Mouse (Mus musculus) heart, embryonic 16.5 days (tissue): ENCODE data around the gene Ddah1. TPM values are rescaled to one million over a fixed set of nuclear protein-coding genes. Genes with fewer than 3 reads are reported as not detected.

Experiments used
- ATAC-seq: fragments of 200-750 bp; cut with Nextera tagmentation; replicated peaks from 2 replicates; pipeline ENCODE4 v1.8.0; 2017; ENCODE audit warnings: moderate number of reproducible peaks; ENCODE audit not compliant: insufficient read depth, low FRiP score; ENCODE audit errors: extremely low read depth
- H3K27ac ChIP-seq: fragments of 300-500 bp; sonication (generic); 2 replicates; pipeline ENCODE4 v1.5.1; 2014; ENCODE audit warnings: mild to moderate bottlenecking, low read length, control low read depth, moderate library complexity
- H3K27me3 ChIP-seq: fragments of 300-500 bp; sonication (generic); 2 replicates; pipeline ENCODE4 v1.6.1; 2014; ENCODE audit warnings: low read length, mixed read lengths; ENCODE audit not compliant: control insufficient read depth, insufficient read depth
- H3K36me3 ChIP-seq: fragments of 300-500 bp; sonication (generic); 2 replicates; pipeline ENCODE4 v1.6.1; 2014; ENCODE audit not compliant: control insufficient read depth, insufficient read depth
- H3K4me1 ChIP-seq: fragments of 300-500 bp; sonication (generic); 2 replicates; pipeline ENCODE4 v1.6.1; 2014; ENCODE audit warnings: low read length, mixed read lengths; ENCODE audit not compliant: control insufficient read depth, insufficient read depth
- H3K4me2 ChIP-seq: fragments of 300-500 bp; sonication (generic); 2 replicates; pipeline ENCODE4 v1.6.1; 2014; ENCODE audit warnings: low read depth, mild to moderate bottlenecking, control low read depth, low read length
- H3K4me3 ChIP-seq: fragments of 300-500 bp; sonication (generic); 2 replicates; pipeline ENCODE4 v1.5.1; 2014; ENCODE audit warnings: mild to moderate bottlenecking, control low read depth, low read length
- H3K9ac ChIP-seq: fragments of 300-500 bp; sonication (generic); 2 replicates; pipeline ENCODE4 v1.6.1; 2014; ENCODE audit warnings: low read length, control low read depth
- H3K9me3 ChIP-seq: fragments of 300-500 bp; sonication (generic); replicated peaks from 2 replicates; pipeline ENCODE4 v1.6.1; 2016; ENCODE audit warnings: low read length; ENCODE audit not compliant: control insufficient read depth
- WGBS: fragments of 180-500 bp; shearing (Covaris S2); extraction: QIAGEN DNeasy Blood & Tissue Kit; methylation state at CpG from one replicate; pipeline ENCODE4 v1.1.7; 2014; 5-methylcytosine and 5-hydroxymethylcytosine counted together
- polyA plus RNA-seq: library from polyadenylated mRNA; unstranded; fragments of >200 nt; fragmentation: Nextera tagmentation; extraction: Ambion mirVana; gene quantifications from 2 replicates; pipeline ENCODE4 v1.2.1, GENCODE M21; 2015

Gene Ddah1
- 17.4 and 22.2 TPM in 2 replicates for polyA plus RNA-seq

- Histone ChIP-seq H3K36me3 (no peaks in the 10 kb centered on the region), H3K4me2 (peak within 1 kb of the TSS; percentile 100), H3K27ac (0 out of 2 replicates have a peak within 1 kb of the TSS, but pooled peaks have one; percentile 20), H3K9me3 (no peaks in the 10 kb centered on the region), H3K27me3 (peaks cover 17% of the 10 kb centered on the region), H3K4me1 (peaks cover 7% of the 10 kb centered on the region; the same call in 1 of the 2 replicates), H3K4me3 (peak within 1 kb of the TSS; percentile 73), H3K9ac (peak within 1 kb of the TSS; percentile 89)
- peak; percentile 89 for ATAC-seq
- WGBS: under 1% methylated on average over 82 of the region's 97 CpGs
These were observed at the start of gene Ddah1 for GRCm38 (mm10) chr3:145758561-145759378. Ddah1 (plus strand) TSS chr3:145758675.

- no peak overlapping the region for H3K9ac ChIP-seq
- no peaks in the 10 kb centered on the region for H3K27me3 ChIP-seq
- no peaks in the 10 kb centered on the region for H3K9me3 ChIP-seq
- ATAC-seq: no peak
- no peak overlapping the region for H3K4me3 ChIP-seq
- H3K4me2 ChIP-seq: no peak overlapping the region
- 83% methylated on average over 7 of the region's 7 CpGs for WGBS
- H3K27ac ChIP-seq: no peak overlapping the region
- H3K4me1 ChIP-seq: no peaks in the 10 kb centered on the region
- no peaks in the 10 kb centered on the region for H3K36me3 ChIP-seq
These were observed 42.6 kb upstream of the Ddah1 start for GRCm38 (mm10) chr3:145715923-145716322.

- H3K4me1 ChIP-seq: no peaks in the 10 kb centered on the region
- no peak overlapping the region for H3K4me3 ChIP-seq
- 52% methylated on average over 4 of the region's 4 CpGs for WGBS
- no peaks in the 10 kb centered on the region for H3K27me3 ChIP-seq
- H3K9me3 ChIP-seq: no peaks in the 10 kb centered on the region
- H3K36me3 ChIP-seq: no peaks in the 10 kb centered on the region
- ATAC-seq: no peak; the same call in 1 of the 2 replicates
- H3K4me2 ChIP-seq: no peak overlapping the region
- no peak overlapping the region for H3K9ac ChIP-seq
- H3K27ac ChIP-seq: no peak overlapping the region
These were observed 38.8 kb upstream of the Ddah1 start for GRCm38 (mm10) chr3:145719660-145720059.

- no peak for ATAC-seq
- Histone ChIP-seq H3K9ac (no peak overlapping the region), H3K4me1 (peaks cover 7% of the 10 kb centered on the region; the same call in 1 of the 2 replicates), H3K36me3 (no peaks in the 10 kb centered on the region), H3K4me2 (no peak overlapping the region), H3K27ac (no peak overlapping the region), H3K4me3 (no peak overlapping the region), H3K9me3 (no peaks in the 10 kb centered on the region), H3K27me3 (no peaks in the 10 kb centered on the region)
- 67% methylated on average over 8 of the region's 8 CpGs for WGBS
These were observed 33.4 kb upstream of the Ddah1 start for GRCm38 (mm10) chr3:145725078-145725477.

GRCm38 (mm10) chr3:145728336-145728735 is 30.1 kb upstream of the Ddah1 start:
- ATAC-seq: no peak
- peaks cover 8% of the 10 kb centered on the region; the same call in 1 of the 2 replicates for H3K4me1 ChIP-seq
- no peak overlapping the region for H3K27ac ChIP-seq
- H3K9ac ChIP-seq: no peak overlapping the region
- no peak overlapping the region for H3K4me3 ChIP-seq
- H3K36me3 ChIP-seq: no peaks in the 10 kb centered on the region
- WGBS: 54% methylated on average over 8 of the region's 8 CpGs
- H3K4me2 ChIP-seq: no peak overlapping the region
- no peaks in the 10 kb centered on the region for H3K9me3 ChIP-seq
- H3K27me3 ChIP-seq: no peaks in the 10 kb centered on the region

- no peak overlapping the region for H3K9ac ChIP-seq
- no peak overlapping the region for H3K4me2 ChIP-seq
- H3K4me1 ChIP-seq: peaks cover 8% of the 10 kb centered on the region; the same call in 1 of the 2 replicates
- WGBS: 54% methylated on average over 4 of the region's 4 CpGs
- no peak; the same call in 1 of the 2 replicates for ATAC-seq
- H3K27ac ChIP-seq: no peak overlapping the region
- H3K9me3 ChIP-seq: no peaks in the 10 kb centered on the region
- H3K36me3 ChIP-seq: no peaks in the 10 kb centered on the region
- H3K27me3 ChIP-seq: no peaks in the 10 kb centered on the region
- H3K4me3 ChIP-seq: no peak overlapping the region
These were observed 28.9 kb upstream of the Ddah1 start for GRCm38 (mm10) chr3:145729531-145729930.

- WGBS: 15% methylated on average over 3 of the region's 3 CpGs
- Histone ChIP-seq H3K27me3 (no peaks in the 10 kb centered on the region), H3K9ac (no peak overlapping the region), H3K36me3 (no peaks in the 10 kb centered on the region), H3K4me1 (peaks cover 8% of the 10 kb centered on the region; the same call in 1 of the 2 replicates), H3K27ac (no peak overlapping the region), H3K4me2 (no peak overlapping the region), H3K9me3 (no peaks in the 10 kb centered on the region), H3K4me3 (no peak overlapping the region)
- no peak; the same call in 1 of the 2 replicates for ATAC-seq
These were observed 28.4 kb upstream of the Ddah1 start for GRCm38 (mm10) chr3:145730092-145730491.

- Histone ChIP-seq H3K4me3 (no peak overlapping the region), H3K9ac (no peak overlapping the region), H3K36me3 (no peaks in the 10 kb centered on the region), H3K4me1 (peaks cover 3% of the 10 kb centered on the region; the same call in 1 of the 2 replicates), H3K4me2 (no peak overlapping the region), H3K27ac (no peak overlapping the region), H3K9me3 (no peaks in the 10 kb centered on the region), H3K27me3 (no peaks in the 10 kb centered on the region)
- ATAC-seq: no peak
- 65% methylated on average over 8 of the region's 8 CpGs for WGBS
These were observed 23.6 kb upstream of the Ddah1 start for GRCm38 (mm10) chr3:145734857-145735256.

GRCm38 (mm10) chr3:145736562-145736961 is 21.9 kb upstream of the Ddah1 start:
- no peak overlapping the region for H3K27ac ChIP-seq
- H3K36me3 ChIP-seq: no peaks in the 10 kb centered on the region
- no peak overlapping the region for H3K4me2 ChIP-seq
- H3K9ac ChIP-seq: no peak overlapping the region
- no peak for ATAC-seq
- H3K9me3 ChIP-seq: no peaks in the 10 kb centered on the region
- WGBS: 84% methylated on average over 5 of the region's 5 CpGs
- H3K27me3 ChIP-seq: no peaks in the 10 kb centered on the region
- 0 out of 2 replicates have a peak, but pooled peaks cover 3% of the 10 kb centered on the region for H3K4me1 ChIP-seq
- no peak overlapping the region for H3K4me3 ChIP-seq
